Mouse (Mus musculus) thymus, postnatal 14 days (tissue): ENCODE data around the gene Gm49396.

Experiments
- DNase-seq: peaks from one replicate; pipeline ENCODE4 v3.0.0; 2021

Gene Gm49396

GRCm38 (mm10) chr7:30553021-30553589 is 10.0 kb upstream of the Gm49396 start:
- peak; percentile 56 for DNase-seq

- no peak for DNase-seq
Measured at GRCm38 (mm10) chr7:30553810-30554584, 9.1 kb upstream of the Gm49396 start.

- DNase-seq, result peak; percentile 54
Measured at GRCm38 (mm10) chr7:30556894-30557536, 6.1 kb upstream of the Gm49396 start.

DNA sequence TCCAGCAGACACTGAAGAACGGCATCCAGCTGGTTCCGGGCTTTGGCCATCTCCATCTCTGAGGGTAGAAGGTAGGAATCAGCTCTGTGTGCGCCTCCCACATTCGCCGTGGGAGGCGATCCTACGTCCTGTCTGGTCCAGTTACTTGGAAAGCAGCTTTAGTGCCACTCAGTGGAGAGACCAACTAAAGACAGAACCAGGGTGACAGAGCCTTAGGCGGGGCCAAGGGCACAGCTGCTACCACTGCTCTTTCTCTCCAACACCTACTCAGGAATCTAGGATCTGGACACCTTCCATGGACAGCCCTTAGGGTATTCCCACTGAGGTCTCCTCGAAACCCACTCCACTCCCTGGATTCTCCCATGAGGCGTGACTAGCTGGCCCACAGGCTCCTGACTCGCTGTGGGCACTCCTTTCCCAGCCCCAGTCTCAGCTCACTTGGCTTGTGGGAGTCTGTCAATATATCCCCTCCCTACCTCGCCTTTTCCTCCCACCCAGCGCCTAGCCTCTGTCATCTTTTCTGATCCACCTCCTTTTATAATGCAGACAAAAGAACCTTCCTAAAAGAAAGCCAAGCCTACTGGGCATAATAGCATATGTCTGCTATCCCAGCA is 5.1 kb upstream of the Gm49396 start:
- DNase-seq, result no peak

GRCm38 (mm10) chr7:30558656-30559442 is 4.3 kb upstream of the Gm49396 start:
- DNase-seq, result no peak

DNA sequence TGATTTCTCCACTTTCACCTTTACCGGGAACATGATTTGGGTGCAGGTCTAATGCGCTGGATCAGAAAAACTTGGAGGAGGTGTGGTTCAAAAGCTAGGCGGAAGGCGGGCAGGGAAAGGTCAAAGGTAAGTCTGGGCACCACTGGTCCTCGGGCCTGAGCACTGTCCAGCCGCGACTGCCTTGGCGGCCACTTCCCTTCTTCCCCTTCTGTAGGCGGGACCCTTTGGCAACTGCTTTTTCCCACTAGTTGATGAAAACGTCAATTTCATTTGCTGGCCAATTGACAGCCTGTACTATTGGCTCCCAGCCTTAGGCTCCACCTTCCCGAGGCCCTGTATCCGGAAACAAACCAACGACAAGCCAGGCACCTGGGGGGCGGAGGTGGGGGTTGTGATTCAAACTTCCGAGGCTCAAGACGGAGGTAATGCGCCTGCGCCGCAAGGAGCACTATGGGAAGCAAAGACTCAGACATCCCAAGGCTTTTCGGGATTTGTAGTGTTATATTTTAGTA is 3.6 kb upstream of the Gm49396 start, which contains the start of gene Lin37:
Gene Lin37, minus strand, starts transcription at position 396 of the 512 bp plus-strand sequence.
- DNase-seq, result peak; percentile 95

GRCm38 (mm10) chr7:30560296-30560695 is 2.8 kb upstream of the Gm49396 start:
- DNase-seq, result no peak

- peak; percentile 50 for DNase-seq
Measured at GRCm38 (mm10) chr7:30562526-30563116, 523 bp upstream of the Gm49396 start.

- peak; percentile 69 for DNase-seq
Measured at GRCm38 (mm10) chr7:30563906-30564280, 749 bp downstream of the Gm49396 start.

DNA sequence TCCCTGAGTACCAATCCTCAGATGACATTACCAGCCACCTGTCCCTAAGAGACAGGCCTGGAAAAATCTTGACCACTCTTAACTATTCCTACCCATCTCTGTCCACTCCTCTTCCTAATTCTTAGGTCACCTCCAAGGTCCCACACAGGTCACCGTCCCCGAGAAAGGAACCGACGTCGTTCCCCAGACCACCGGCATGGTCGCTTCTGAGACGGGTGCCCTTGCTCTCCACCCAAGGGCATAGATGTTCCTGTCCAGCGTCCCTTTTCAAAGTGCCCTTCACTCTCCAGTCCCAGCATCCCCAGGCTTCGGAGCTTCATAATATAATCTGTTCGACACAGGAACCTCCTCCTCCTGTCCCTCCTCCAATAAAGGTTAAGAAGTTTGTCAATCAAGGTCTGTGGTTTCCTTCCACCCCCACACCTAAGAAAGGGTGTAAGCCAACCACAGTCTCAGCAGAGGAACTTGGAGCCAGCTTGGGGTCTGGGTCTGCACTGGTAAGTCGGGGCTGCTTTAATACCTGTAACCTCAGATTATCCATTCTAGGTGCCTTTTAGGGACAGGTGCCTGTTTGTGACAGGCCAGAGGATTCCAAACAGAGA is 1.9 kb downstream of the Gm49396 start, which contains the start of gene Igflr1:
Gene Igflr1, plus strand, starts transcription at position 458 of the 602 bp plus-strand sequence.
- no peak for DNase-seq

- DNase-seq, result no peak
Measured at GRCm38 (mm10) chr7:30566033-30566432, 2.9 kb downstream of the Gm49396 start.

DNA sequence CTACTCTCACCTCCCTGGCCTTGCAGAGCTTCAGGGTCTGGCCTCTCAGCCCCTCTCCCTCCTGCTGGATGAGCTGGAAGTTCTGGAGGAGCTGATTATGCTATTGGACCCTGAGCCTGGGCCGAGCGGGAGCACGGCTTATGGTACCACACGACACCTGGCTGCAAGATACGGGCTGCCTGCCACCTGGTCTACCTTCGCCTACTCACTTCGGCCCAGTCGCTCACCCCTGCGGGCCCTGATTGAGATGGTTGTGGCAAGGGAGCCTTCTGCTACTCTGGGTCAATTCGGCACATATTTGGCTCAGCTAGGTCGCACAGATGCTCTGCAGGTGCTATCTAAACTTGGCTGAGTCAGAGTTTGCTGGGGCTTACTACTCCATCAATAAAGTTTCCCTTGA is 4.4 kb downstream of the Gm49396 start:
- DNase-seq, result no peak

DNA sequence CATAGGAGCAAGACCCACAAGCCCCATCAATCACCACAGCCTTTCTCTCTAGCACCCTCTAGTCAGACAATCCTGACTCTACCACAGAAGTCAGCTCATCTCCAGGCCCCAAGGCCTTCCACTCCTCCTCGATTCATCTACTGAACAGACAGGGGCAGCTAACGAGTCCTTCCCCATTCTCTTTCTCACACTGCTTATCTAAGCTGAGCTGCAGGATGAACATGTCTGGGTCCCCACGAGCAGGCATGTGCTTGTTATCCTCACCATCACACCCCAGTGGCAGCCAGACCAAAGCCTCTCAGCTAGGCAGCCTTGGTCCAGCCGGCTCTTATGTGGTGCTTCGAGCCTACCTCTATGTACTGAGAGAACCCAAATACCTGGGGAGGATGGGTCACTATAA is 9.2 kb downstream of the Gm49396 start:
- no peak for DNase-seq

GRCm38 (mm10) chr7:30572969-30573368 is 9.8 kb downstream of the Gm49396 start:
- no peak for DNase-seq

GRCm38 (mm10) chr7:30579950-30580349 is 16.8 kb downstream of the Gm49396 start:
- DNase-seq, result no peak

GRCm38 (mm10) chr7:30581547-30581946 is 18.4 kb downstream of the Gm49396 start:
- no peak for DNase-seq

GRCm38 (mm10) chr7:30584339-30584738 is 21.2 kb downstream of the Gm49396 start:
- no peak for DNase-seq

- DNase-seq, result no peak
Measured at GRCm38 (mm10) chr7:30585170-30585569, 22.0 kb downstream of the Gm49396 start.

- peak; percentile 28 for DNase-seq
Measured at GRCm38 (mm10) chr7:30586455-30587020, 23.4 kb downstream of the Gm49396 start.

- DNase-seq, result peak; percentile 68
Measured at GRCm38 (mm10) chr7:30587842-30588667, 24.9 kb downstream of the Gm49396 start.
